Mouse (Mus musculus) C2C12 (cell line): ENCODE results near the gene Sardh. TPM values are rescaled to one million over a fixed set of nuclear protein-coding genes. Genes with fewer than 3 reads are reported as not detected.

ENCODE experiments used
- H3K27me3 ChIP-seq: one replicate; pipeline ENCODE4 v1.6.1; 2011; ENCODE audit not compliant: control insufficient read depth, insufficient read depth, insufficient read length
- H3K36me3 ChIP-seq: one replicate; pipeline ENCODE4 v1.6.1; 2011; ENCODE audit not compliant: control insufficient read depth, insufficient read depth
- H3K4me3 ChIP-seq: one replicate; pipeline ENCODE4 v1.5.1; 2011; ENCODE audit warnings: mild to moderate bottlenecking, control low read depth; ENCODE audit not compliant: poor library complexity, insufficient read depth, severe bottlenecking
- H3K79me2 ChIP-seq: one replicate; pipeline ENCODE4 v1.6.1; 2011; ENCODE audit not compliant: control insufficient read depth, insufficient read depth
- H3K79me3 ChIP-seq: one replicate; pipeline ENCODE4 v1.6.1; 2011; ENCODE audit warnings: low read depth, control low read depth
- H3ac ChIP-seq: one replicate; pipeline ENCODE3; 2011; ENCODE audit warnings: low read depth; ENCODE audit not compliant: control insufficient read depth, insufficient read length
- CEBPB ChIP-seq: IDR thresholded peaks from one replicate; pipeline ENCODE4 v1.6.1; 2011; ENCODE audit warnings: low read depth, mild to moderate bottlenecking, control low read depth, moderate library complexity
- CTCF ChIP-seq: IDR thresholded peaks from one replicate; pipeline ENCODE4 v1.5.1; 2011; ENCODE audit not compliant: control insufficient read depth, insufficient read depth, insufficient read length
- FOSL1 ChIP-seq: IDR thresholded peaks from one replicate; pipeline ENCODE4 v1.8.0; 2011; ENCODE audit warnings: mild to moderate bottlenecking, low read length; ENCODE audit not compliant: poor library complexity, insufficient read depth, severe bottlenecking
- MAX ChIP-seq: IDR thresholded peaks from one replicate; pipeline ENCODE4 v1.6.1; 2011; ENCODE audit warnings: mild to moderate bottlenecking, control low read depth
- MYOD1 ChIP-seq: IDR thresholded peaks from one replicate; pipeline ENCODE4 v1.6.1; 2011; ENCODE audit warnings: low read depth; ENCODE audit not compliant: control insufficient read depth, insufficient read length
- MYOG ChIP-seq: IDR thresholded peaks from one replicate; pipeline ENCODE4 v1.6.1; 2011; ENCODE audit not compliant: control insufficient read depth, insufficient read length; ENCODE audit errors: extremely low read depth
- USF1 ChIP-seq: IDR thresholded peaks from one replicate; pipeline ENCODE4 v1.6.1; 2011; ENCODE audit warnings: low read depth, mild to moderate bottlenecking, control low read depth, moderate library complexity
- polyA plus RNA-seq: library from polyadenylated mRNA; unstranded; fragments of >200 nt; fragmentation: generic; extraction: Trizol; gene quantifications from one replicate; pipeline ENCODE4 v1.2.1, GENCODE M21; 2012; ENCODE audit warnings: missing spikeins

Sardh gene
- polyA plus RNA-seq, 1 experiment = 8.7 TPM

- H3K79me3 ChIP-seq = no peaks in the 10 kb centered on the region
- H3K4me3 ChIP-seq = no peak overlapping the region
- H3ac ChIP-seq = no peak overlapping the region
- TF ChIP-seq FOSL1 = no peak
- no peak for TF ChIP-seq MYOG
- no peak for TF ChIP-seq MYOD1
- TF ChIP-seq CEBPB = no peak
- TF ChIP-seq USF1 = no peak
- no peak for TF ChIP-seq CTCF
- no peak for TF ChIP-seq MAX
- H3K27me3 ChIP-seq = no peaks in the 10 kb centered on the region
- no peaks in the 10 kb centered on the region for H3K79me2 ChIP-seq
- no peaks in the 10 kb centered on the region for H3K36me3 ChIP-seq
Observed at GRCm38 (mm10) chr2:27218121-27218544, 30.0 kb downstream of the Sardh start.

- TF ChIP-seq CEBPB = no peak
- no peak for TF ChIP-seq MYOG
- no peak for TF ChIP-seq CTCF
- TF ChIP-seq MAX = no peak
- TF ChIP-seq MYOD1 = no peak
- TF ChIP-seq USF1 = no peak
- no peak for TF ChIP-seq FOSL1
- Histone ChIP-seq H3K4me3 (no peak overlapping the region), H3K79me2 (no peaks in the 10 kb centered on the region), H3K79me3 (no peaks in the 10 kb centered on the region), H3ac (no peak overlapping the region), H3K36me3 (no peaks in the 10 kb centered on the region), H3K27me3 (no peaks in the 10 kb centered on the region)
Observed at GRCm38 (mm10) chr2:27215537-27215936, 32.6 kb downstream of the Sardh start.

GRCm38 (mm10) chr2:27211966-27212893 lies 35.9 kb downstream of the Sardh start:
- Histone ChIP-seq H3ac (no peak overlapping the region), H3K79me2 (no peaks in the 10 kb centered on the region), H3K36me3 (no peaks in the 10 kb centered on the region), H3K4me3 (no peak overlapping the region), H3K27me3 (no peaks in the 10 kb centered on the region), H3K79me3 (no peaks in the 10 kb centered on the region)
- no peak for TF ChIP-seq MYOD1
- no peak for TF ChIP-seq CTCF
- peak; percentile 23 for TF ChIP-seq USF1
- no peak for TF ChIP-seq FOSL1

GRCm38 (mm10) chr2:27210676-27211210 lies 37.4 kb downstream of the Sardh start:
- Histone ChIP-seq H3K36me3 (no peaks in the 10 kb centered on the region), H3K27me3 (no peaks in the 10 kb centered on the region), H3ac (no peak overlapping the region), H3K4me3 (no peak overlapping the region), H3K79me3 (no peaks in the 10 kb centered on the region), H3K79me2 (no peaks in the 10 kb centered on the region)
- TF ChIP-seq MYOG (no peak), CEBPB (no peak), MYOD1 (no peak), USF1 (no peak), FOSL1 (no peak), MAX (no peak), CTCF (no peak)

- H3K79me2 ChIP-seq = no peaks in the 10 kb centered on the region
- H3K27me3 ChIP-seq = no peaks in the 10 kb centered on the region
Observed at GRCm38 (mm10) chr2:27210255-27210654, 37.9 kb downstream of the Sardh start.

GRCm38 (mm10) chr2:27209816-27210215 lies 38.3 kb downstream of the Sardh start:
- H3K79me2 ChIP-seq = no peaks in the 10 kb centered on the region
- TF ChIP-seq USF1 = no peak
- no peak for TF ChIP-seq CEBPB
- TF ChIP-seq FOSL1 = no peak
- TF ChIP-seq MYOD1 = no peak
- no peak for TF ChIP-seq CTCF
- no peak for TF ChIP-seq MYOG
- no peak for TF ChIP-seq MAX
- no peaks in the 10 kb centered on the region for H3K36me3 ChIP-seq
- no peak overlapping the region for H3ac ChIP-seq
- H3K27me3 ChIP-seq = no peaks in the 10 kb centered on the region
- no peak overlapping the region for H3K4me3 ChIP-seq
- no peaks in the 10 kb centered on the region for H3K79me3 ChIP-seq

More at GRCm38 (mm10) chr2:27210255-27210654, 37.9 kb downstream of the Sardh start:
- Histone ChIP-seq H3K79me3 (no peaks in the 10 kb centered on the region), H3ac (no peak overlapping the region), H3K36me3 (no peaks in the 10 kb centered on the region), H3K4me3 (no peak overlapping the region)
- no peak for TF ChIP-seq FOSL1
- TF ChIP-seq CTCF = no peak
- no peak for TF ChIP-seq MYOG
- TF ChIP-seq MAX = no peak
- TF ChIP-seq USF1 = no peak
